Mouse (Mus musculus) small intestine, adult 2 months (tissue): ENCODE data around the gene Klhl35.

ENCODE experiments used
- CTCF ChIP-seq: fragments of 200-500 bp; IDR thresholded peaks from 2 replicates; pipeline ENCODE4 v1.5.1; 2012; ENCODE audit warnings: low read depth, mild to moderate bottlenecking, control low read depth, inconsistent platforms, low read length, moderate library complexity, mixed read lengths; ENCODE audit not compliant: insufficient replicate concordance, insufficient read length; ENCODE audit errors: extremely low read depth
- POLR2A ChIP-seq: fragments of 200-500 bp; IDR thresholded peaks from 2 replicates; pipeline ENCODE4 v1.6.1; 2012; ENCODE audit warnings: low read depth, mild to moderate bottlenecking, control low read depth, inconsistent platforms, low read length, moderate library complexity

GRCm38 (mm10) chr7:99449063-99449462 lies 16.7 kb upstream of the Klhl35 start:
- TF ChIP-seq CTCF (no peak), POLR2A (no peak)
